Mouse (Mus musculus) adrenal gland, postnatal 4 days (tissue): Measurements from ENCODE around the gene Jam2. TPM values are rescaled to one million over a fixed set of nuclear protein-coding genes. Genes with fewer than 3 reads are reported as not detected.
A peak's percentile ranks its signal among the peaks of the same experiment; 100 is the strongest.

ENCODE experiments used
- DNase-seq, 2 experiments: peaks; one replicate each; pipeline ENCODE4 v3.0.0; 2021 to 2022; ENCODE audit warnings: low spot score in 2 of 2, mixed read lengths in 2 of 2
- long read RNA-seq, 2 experiments: library from polyadenylated mRNA; stranded (forward); transcript quantifications; one replicate each; pipeline ENCODE4 v2.0.0; 2021
- total RNA-seq, 2 experiments: library from RNA; stranded (reverse); gene quantifications; 2 replicates each; pipeline ENCODE4 v1.2.3; 2021

The Jam2 gene
- 10 to 100 TPM in 1 of 2 experiments, 1 to 10 TPM in 1; 9.6 to 11.8 TPM for total RNA-seq
- long read RNA-seq, experiment 1 = 0 reads
- long read RNA-seq, experiment 2, partial matches to known transcripts = 0 of 2 reads
- long read RNA-seq, experiment 2, other reads (novel, unspliced or antisense) = 2 of 2 reads

DNA sequence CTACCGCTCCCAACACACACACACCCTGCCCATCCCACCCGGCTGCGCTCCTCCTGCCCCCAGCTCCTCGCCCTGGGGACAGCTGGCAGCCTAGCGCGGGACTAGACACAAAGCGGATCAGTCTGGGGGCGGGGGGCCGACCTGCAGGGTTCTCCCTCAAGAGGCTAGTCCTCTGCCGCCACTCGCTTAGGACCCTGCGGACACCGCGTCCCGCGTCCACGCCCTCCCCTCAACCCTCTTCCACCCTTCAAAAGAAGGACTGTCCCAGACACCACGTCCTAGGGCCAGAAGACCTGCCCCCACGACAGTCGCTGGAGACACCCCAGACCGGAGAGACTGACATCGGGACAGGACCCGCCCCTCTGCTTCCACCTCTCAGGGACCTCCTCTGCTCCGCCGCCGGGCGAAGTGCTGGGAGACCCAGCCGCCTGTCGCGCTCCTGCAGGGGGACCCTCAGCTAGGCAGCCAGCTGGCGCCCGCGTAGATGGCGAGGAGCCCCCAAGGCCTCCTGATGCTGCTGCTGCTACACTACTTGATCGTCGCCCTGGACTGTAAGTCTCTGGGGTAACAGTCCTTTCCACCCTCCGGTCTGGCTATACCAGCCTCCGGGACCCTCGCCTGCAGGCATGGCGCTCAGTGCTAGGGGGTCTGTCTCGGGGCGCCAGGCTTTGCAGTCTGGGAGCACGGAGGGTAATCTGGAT lies at the start of gene Jam2:
Jam2 (plus strand) TSS at position 121 of the 701 bp plus-strand sequence.
- peak; percentile 17 to 23 for DNase-seq

DNA sequence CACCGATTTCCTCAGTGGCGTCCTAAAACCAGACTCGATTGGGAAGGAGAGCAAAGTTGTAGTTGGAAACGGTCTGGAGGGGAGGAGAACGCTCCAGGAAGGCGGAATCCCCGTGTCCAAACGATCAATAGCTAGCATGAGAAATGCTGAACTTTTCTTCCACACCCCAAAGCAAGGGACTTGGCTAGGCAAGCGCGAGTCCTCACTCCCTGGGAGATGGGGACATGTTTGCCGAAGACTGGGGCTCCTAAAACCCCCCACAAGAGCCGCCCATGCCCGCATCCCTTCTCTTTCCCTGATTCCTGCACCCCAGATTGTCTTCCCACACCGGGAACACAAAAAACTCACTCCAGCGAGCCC lies 39.1 kb upstream of the Jam2 start:
- DNase-seq = no peak

DNA sequence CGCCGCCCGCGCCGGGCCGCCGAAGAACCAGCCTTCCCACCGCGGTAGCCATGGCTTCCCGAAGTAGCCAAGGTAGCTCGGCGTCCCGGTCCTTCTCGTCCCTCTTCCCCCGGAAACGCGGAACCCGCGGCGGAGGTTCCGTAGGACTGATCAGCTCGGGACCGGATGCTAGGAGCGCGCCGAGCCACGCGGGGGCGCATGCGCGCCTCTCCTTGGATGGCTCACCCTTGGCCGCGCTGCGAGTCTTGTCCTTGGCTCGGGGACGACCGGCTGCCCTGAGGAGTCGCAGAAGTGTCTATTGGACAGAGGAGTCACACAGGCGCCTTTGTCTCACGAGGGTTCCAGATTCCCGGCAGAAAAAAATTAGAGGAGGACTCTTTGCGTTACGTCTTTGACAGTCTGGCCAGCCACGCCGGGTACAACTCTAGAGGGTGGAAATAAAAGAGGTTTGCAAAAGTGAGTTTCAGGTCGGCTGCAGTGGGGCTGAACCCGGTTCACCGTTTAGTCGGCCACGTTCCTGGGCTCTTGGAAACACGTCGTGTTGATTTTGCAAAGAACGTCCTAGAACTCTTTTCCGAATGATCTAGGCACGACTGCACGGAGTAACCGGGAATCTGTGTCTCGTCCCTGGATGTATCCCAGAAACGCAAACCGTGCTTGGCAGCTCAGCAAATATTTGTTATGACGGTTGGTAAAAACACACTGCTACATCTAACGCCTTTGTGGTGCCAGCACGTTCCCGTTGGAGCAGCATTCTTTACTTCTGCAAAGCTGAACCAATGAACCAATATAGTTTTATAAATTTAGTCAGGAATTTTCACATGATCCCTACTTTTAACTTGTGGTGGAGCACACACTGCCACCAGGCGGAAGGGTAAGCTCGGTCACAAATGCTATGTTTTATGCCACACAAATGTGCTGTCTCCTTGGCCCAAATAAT lies 38.5 kb upstream of the Jam2 start, which contains the start of gene Mrpl39:
Mrpl39 (minus strand) TSS at position 577 of the 940 bp plus-strand sequence.
- DNase-seq = peak; percentile 97 to 99

DNA sequence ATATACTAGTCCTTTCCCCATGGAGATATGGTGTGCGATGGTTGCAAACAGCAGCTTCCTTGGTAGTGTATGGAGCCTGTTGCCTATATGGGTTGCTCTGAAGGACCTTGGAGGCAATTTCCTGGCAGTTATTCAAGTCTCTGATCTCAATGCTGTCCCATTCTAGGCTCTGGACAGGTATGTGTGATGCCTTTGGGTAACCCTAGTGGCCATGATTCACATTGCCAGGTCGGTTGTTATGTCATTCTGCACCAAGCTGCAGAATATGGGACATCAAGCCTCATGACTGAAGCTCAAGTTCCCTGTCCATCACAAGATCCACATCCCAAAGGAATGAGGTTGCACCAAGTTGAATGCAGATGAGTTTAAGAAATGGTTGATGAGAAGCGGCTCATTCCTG lies 36.6 kb upstream of the Jam2 start:
- DNase-seq = no peak

DNA sequence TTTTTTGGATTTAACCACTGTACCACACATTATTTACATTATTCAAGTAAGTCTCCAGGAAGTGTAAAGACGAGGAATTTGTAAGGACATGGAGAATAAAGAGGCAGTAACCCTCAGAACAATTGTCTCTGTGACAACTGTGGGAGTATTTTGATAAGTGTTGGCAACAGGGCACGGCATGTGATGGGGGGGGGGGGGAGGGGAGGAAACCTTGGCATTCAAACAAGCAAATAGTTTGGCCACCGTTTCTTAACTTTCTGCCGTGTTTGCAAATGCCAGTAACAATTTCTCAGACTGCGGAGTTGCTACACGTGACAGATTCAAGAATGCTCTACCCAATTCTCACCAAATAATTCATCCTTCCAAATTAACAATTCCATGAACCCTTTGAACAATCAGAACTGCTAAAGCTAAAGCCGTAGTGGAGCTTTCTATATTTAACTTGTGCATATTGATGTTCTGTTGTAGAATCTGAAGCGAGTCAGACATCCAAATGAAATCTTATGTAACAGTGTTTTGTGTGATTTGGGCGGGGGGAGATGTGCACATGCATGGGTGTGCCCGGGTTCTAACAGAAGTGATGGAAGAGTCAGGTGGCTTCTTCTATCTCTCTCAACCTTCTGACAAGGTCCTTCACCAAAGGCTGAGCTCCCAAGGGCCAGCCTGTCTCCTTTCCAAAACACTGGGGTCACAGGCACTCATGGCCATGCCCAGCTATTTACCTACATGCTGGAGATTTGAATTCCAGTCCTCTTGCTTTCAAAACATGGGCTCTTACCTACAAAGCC lies 29.0 kb upstream of the Jam2 start:
- no peak for DNase-seq

DNA sequence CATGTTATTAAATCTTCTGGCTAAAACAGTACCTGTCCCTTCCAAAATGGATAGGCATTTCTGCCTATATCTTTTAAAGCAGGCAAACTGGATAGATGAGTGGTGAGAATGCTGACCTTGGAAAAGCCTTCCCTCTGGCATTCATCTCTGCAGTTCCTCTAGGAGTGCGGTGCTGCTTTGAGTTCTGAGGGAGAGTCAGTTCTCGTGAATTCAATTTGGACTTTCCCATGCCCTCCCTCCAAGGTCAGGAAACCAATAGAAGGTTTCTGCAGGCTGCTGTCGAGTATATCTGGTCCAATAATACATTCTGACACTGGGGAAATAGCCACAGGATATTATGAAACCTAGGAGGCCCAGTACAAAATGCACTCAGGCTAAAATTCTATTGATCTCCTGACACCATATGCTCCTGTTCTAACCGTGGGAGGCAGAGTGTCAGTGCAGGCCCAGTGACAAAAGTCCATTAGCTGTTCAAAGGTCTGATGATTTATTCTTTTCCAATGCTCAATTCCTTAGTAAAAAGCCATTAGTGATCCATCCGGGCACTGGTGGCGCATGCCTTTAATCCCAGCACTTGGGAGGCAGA lies 28.1 kb upstream of the Jam2 start:
- no peak for DNase-seq

DNA sequence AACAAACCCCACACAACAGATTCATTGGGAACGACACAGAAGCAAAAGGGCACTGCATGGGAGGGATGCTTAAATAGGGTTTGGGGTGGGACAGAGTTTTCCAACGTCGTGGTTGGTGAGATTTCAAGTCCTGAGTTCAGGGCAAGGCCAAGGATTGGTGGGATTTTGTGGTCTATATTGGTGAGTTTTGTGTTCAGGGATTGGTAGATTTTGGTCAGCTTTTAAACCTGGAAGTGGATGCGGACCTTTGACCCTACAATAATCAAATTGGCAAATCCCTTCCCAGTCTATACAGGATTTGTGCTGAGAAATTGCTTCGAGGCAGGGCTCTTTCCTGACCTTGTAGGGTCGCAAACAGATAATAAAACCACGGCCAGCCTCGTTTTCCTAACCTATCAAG lies 6.0 kb upstream of the Jam2 start:
- DNase-seq = no peak

DNA sequence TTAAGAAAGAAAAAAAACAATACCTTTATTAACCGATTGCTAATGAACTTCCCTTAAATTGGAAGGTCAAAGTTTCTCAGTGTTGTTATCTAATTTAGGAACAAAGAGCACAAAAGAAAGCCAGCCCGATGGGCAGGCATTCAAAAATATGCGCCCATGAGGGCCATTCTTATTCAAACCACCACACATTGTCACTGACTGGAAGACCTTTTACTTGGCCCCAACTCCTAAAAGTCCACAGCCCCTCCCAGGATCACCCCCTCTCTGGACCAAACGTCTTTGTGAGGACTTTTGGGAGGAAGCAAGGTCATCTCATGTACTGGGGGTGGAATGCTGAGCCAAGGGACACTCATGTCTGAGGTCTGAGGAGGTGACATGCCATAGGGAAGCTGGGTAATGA lies 4.7 kb upstream of the Jam2 start:
- no peak for DNase-seq

DNA sequence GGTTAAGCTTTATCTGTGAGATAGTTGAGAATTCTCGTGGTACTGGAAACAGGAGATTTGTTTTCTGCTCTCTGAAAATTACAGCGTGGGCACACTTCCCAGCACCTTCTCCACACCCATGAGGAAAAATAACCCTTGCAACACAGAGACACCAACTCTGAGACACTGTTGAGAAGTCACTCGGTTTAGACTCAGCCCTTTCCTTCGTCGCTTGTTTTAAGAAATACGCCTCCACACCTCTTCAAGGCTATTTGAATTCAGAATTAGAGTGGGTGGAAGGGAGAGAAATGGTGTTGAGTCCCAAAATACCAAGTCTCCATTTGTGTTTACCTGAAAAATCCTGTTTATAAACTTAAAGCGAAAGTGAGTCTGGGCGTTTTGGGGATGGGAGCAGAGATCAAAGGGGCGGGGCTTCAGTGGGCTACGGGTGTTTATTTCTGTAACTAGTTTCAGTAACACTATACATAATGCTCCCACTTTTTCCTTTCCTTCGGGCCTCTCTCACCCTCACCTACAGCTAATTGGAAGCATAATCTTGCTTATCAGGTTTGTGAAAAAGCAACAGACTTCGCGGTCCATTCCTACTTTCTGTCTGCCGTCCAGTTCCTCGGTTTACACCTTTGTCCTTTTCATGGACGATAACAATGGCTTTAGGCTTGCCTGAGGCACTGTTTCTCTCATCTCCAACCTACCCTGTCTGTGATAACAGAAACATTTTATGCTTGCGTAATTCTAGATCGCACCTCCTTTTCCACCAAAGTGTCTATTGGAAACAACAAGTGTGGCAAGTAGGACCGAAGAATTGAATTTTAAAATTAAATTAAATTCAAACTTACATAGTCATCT lies 4.1 kb upstream of the Jam2 start:
- no peak for DNase-seq

DNA sequence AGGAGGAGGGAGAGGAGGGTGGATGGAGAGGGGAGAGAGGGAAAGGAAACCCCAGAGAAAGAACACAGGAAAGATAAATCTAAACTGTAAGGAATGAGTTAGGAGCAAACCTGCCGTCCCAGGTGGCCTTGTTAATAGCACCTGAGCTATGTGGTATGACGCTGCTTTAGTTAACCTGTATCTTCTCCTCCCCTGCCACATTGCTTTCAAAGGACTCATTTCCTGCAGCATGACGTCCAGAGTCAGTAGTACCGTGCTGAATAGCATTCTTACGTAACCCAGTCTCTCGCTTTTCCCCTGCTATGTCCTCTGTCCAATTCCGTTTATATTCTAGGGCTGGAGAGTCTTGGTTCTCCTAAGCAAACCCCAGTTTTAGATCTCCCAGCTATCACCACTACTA lies 3.0 kb upstream of the Jam2 start:
- DNase-seq = no peak

DNA sequence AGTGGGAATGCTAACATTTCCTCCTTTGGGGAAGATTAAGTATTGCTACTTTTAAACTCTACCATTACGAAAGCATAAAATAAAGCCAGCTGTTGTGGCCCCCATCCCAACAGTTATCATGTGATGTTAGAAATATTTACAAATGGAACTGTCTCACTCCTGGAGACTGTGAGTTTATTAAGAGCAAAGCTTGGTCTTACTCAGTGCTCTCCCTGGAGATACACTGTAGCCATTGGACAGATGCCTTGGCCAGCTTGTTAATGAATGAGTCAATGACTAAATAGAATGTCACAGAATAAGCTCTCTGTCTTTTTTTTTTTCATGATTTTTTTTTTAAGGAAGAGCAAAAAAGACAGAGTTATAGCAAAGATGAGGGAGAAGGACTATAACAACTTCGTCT lies 2.5 kb upstream of the Jam2 start:
- DNase-seq = no peak

DNA sequence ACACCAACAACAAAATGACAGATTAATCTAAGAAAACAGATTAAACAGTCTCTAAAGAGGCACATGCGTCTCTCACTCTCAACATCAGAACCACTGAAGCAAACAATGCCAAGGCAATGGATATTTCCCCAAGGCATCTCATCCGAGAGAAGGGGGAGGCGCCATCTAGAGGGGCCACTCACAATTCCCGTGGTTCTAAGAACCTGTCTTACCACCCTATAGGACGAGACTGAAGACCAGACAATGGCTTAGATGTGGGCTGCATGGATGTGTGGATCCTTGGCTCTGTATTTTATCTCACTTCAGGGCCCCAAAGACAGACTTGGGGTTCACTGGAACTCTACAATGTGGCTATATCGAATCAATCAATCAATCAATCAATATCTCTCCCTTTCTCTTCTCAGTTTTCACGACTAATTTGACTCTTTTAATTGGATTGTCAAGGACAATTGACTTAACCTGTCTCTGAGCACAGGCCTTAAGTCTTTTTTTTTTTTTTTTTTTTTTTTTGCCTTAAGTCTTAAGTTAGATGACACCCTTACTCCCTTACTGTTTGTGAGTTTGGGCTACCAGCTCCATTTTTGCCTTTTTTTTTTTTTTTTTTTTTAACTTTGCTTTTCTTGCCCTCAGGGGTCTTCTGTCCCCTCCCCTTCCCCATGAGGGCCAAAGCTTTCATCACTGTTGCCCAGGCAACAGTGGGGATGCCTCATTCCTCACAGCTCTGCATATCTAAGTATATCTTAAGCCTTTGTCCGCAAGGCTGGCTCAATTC lies 1.2 kb upstream of the Jam2 start:
- no peak for DNase-seq

DNA sequence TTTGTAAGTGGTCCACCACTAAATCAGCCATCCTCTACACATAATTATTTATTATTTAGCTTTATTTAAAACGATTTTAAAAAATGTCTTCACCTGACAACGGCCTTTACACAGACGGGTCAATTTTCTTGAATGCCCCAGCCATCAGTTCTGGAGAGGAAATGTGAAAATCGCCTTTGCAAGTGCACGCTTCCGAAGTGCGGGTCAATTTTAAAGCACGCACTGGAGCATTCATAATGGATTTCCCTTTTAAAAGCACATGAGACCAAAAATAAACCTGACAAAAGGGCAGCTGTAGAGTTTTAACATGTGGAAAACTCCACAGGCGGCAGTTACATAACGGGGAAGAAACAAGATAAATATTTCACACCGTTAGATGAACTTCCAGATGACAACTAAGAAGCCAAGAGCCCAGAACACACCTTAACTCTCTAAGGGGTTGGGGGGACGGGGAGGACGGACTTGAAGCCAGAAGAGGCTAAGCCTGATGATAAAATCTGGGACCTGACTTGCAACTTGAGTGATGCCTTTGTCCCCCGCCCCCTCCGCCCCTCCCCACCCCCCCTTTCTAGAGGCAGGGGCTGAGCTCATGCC lies 558 bp upstream of the Jam2 start:
- DNase-seq = no peak

DNA sequence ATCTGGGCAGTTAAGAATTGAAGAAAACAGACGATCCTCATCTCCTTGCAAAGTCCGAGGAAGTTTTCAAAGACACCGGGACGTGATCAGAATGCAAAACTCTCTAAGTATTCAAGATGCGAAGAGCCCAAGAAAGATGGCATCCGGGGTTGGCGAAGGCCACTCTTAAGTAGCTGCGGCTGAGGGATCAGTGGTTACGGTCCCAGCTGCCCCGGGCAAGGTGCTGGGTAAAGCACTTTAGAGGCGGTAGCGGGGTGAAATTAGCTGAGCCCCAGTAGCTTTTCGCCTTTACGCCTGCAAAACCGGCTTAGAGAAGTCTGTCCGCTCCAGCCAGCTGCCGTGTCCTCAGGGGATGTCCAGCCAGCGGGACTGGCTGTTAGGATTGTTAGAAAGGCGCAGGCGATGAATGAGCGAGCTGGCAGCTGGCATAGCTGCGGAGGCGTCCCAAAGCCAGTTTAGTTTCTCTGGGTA lies 873 bp downstream of the Jam2 start:
- no peak for DNase-seq

DNA sequence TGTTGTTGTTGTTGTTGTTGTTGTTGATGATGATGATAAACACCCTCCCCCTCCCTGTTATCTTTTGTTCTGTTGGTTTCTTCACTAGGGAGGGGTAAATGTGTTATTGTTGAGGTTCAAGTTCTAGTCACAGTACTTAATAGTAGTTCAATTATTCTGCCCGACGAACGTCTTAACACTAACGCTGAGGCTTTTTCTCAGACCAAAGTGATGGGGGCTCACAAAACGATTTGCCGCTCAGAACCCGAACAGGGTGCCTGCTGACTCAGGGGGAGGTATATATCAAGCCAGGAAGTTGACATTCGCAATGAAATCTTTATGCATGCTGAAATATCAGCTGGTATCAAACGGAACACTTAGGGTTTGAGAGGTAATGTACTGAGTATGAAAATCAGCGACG lies 1.4 kb downstream of the Jam2 start:
- no peak for DNase-seq

DNA sequence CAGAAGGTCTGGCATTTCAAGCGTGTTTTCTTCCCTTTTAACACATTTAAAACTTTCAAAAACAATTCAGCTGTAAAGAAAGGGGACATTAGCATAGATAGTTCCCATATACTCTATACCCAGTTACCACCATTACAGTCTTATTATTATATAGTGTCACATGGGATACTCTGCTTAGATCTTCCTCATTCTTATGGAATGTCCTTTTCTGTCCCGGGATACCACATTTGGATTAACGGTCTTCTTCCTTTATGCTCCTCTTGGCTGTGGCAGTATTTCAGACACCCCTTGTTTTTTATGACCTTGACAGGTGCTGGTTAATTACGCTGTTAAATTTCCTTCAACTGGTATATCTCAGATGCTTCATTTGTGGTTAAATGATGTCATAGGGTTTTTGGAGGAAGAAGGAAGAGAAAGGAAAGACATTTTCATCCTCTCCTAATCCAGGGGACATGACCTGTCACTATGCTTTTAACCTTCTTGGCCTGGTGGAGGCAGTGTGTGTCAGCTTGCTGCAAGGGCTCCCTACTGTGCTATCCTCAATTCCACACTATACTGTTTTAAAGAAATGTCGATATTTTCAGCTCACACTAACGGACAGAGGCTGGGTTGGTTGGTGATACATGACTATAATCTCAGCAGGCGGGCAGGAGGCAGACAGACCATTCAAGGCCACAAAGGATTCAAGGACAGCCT lies 2.3 kb downstream of the Jam2 start:
- DNase-seq = no peak

DNA sequence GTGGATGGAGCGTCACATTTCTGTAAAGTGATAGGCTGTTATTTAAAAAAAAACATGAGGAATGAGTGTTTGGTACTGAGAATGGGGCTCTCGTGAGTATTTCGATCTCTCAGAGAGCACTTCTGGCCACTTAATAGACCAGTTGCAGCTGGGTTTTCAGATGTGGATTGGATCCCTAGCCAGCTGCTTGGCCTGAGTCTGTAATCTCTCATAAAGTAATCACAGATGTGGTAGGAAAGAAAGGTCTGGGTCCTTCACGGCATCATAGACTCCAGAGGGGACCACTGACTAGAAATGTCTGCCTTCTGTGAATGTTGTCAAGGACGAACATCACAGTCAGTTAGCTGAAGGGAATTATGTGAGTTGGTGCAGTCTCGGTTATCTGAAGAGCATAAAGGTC lies 4.5 kb downstream of the Jam2 start:
- DNase-seq = no peak
